Mouse (Mus musculus) CH12.LX (cell line): ENCODE results near the gene Unc119b. TPM values are rescaled to one million over a fixed set of nuclear protein-coding genes. Genes with fewer than 3 reads are reported as not detected.
A peak's percentile ranks its signal among the peaks of the same experiment; 100 is the strongest.

Source experiments
- DNase-seq: peaks from one replicate; pipeline ENCODE4 v3.0.0-alpha.2; 2013; ENCODE audit errors: extremely low read depth
- H3K27ac ChIP-seq: 2 replicates; pipeline ENCODE4 v1.5.1; 2012; ENCODE audit warnings: low read depth, mild to moderate bottlenecking, control low read depth, moderate library complexity; ENCODE audit not compliant: insufficient read depth
- H3K27me3 ChIP-seq: replicated peaks from 2 replicates; pipeline ENCODE3; 2012; ENCODE audit warnings: inconsistent platforms
- H3K36me3 ChIP-seq, 2 experiments: replicated peaks in 1 of 2; 2 replicates each; pipeline versions ENCODE3 to v1.6.1; 2012; ENCODE audit warnings: inconsistent platforms in 1 of 2, low read length in 1 of 2, mild to moderate bottlenecking in 1 of 2, mixed read lengths in 1 of 2, moderate library complexity in 1 of 2; ENCODE audit not compliant: control insufficient read depth in 1 of 2, insufficient read depth in 1 of 2
- H3K4me1 ChIP-seq, 2 experiments: 2 replicates each; pipeline ENCODE4 v1.6.1; 2012; ENCODE audit warnings: inconsistent platforms in 1 of 2, moderate library complexity in 1 of 2; ENCODE audit not compliant: insufficient read depth in 2 of 2, control insufficient read depth in 1 of 2
- H3K4me2 ChIP-seq: 2 replicates; pipeline ENCODE4 v1.6.1; 2012; ENCODE audit warnings: low read depth, mild to moderate bottlenecking, control low read depth; ENCODE audit not compliant: poor library complexity, insufficient read depth, severe bottlenecking
- H3K4me3 ChIP-seq, 3 experiments: fragments of 150-350 bp in 1 of 3; sonication (generic) in 1 of 3; replicated peaks in 1 of 3; 2 replicates each; pipeline versions ENCODE3 to v1.5.1; 2011 to 2012; ENCODE audit warnings: low read depth in 2 of 3, low read length in 2 of 3, mild to moderate bottlenecking in 2 of 3, moderate library complexity in 2 of 3, control low read depth in 1 of 3, improper control_type of control experiment in 1 of 3, inconsistent platforms in 1 of 3, mixed read lengths in 1 of 3; ENCODE audit not compliant: poor library complexity in 1 of 3
- H3K79me2 ChIP-seq: replicated peaks from 2 replicates; pipeline ENCODE4 v1.6.1; 2012; ENCODE audit warnings: mild to moderate bottlenecking, moderate library complexity; ENCODE audit not compliant: control insufficient read depth, poor library complexity, insufficient read depth, severe bottlenecking; ENCODE audit errors: extremely low read depth
- H3K9ac ChIP-seq: 2 replicates; pipeline ENCODE4 v1.6.1; 2012; ENCODE audit warnings: low read depth, mild to moderate bottlenecking, control low read depth, moderate library complexity; ENCODE audit not compliant: insufficient read depth
- H3K9me3 ChIP-seq: replicated peaks from 2 replicates; pipeline ENCODE3; 2012; ENCODE audit warnings: low read length, inconsistent platforms, mixed read lengths
- BHLHE40 ChIP-seq: IDR thresholded peaks from 2 replicates; pipeline ENCODE4 v1.6.1; 2011; ENCODE audit warnings: mild to moderate bottlenecking, low read depth, low read length, improper control_type of control experiment
- CHD2 ChIP-seq: IDR thresholded peaks from 2 replicates; pipeline ENCODE4 v1.6.1; 2011; ENCODE audit warnings: low read length, improper control_type of control experiment
- CTCF ChIP-seq, 2 experiments: IDR thresholded peaks in 1 of 2; conservative IDR thresholded peaks in 1 of 2; 2 replicates each; pipeline ENCODE4 v1.5.1; 2011 to 2012; ENCODE audit warnings: low read depth in 2 of 2, low read length in 2 of 2, improper control_type of control experiment in 1 of 2, inconsistent platforms in 1 of 2, mild to moderate bottlenecking in 1 of 2, moderate library complexity in 1 of 2
- EP300 ChIP-seq: IDR thresholded peaks from 2 replicates; pipeline ENCODE4 v1.6.1; 2011; ENCODE audit warnings: low read length, improper control_type of control experiment
- ETS1 ChIP-seq: conservative IDR thresholded peaks from 2 replicates; pipeline ENCODE4 v1.6.1; 2012; ENCODE audit warnings: low read depth, mild to moderate bottlenecking, inconsistent platforms, low read length, improper control_type of control experiment, moderate library complexity
- HCFC1 ChIP-seq: IDR thresholded peaks from 2 replicates; pipeline ENCODE4 v1.6.1; 2012; ENCODE audit warnings: low read depth, mild to moderate bottlenecking, inconsistent platforms, low read length, improper control_type of control experiment
- IRF4 ChIP-seq: IDR thresholded peaks from 2 replicates; pipeline ENCODE4 v1.6.1; 2014; ENCODE audit warnings: low read depth, mild to moderate bottlenecking, inconsistent platforms, low read length, improper control_type of control experiment
- JUN ChIP-seq: IDR thresholded peaks from 2 replicates; pipeline ENCODE4 v1.6.1; 2011; ENCODE audit warnings: low read depth, mild to moderate bottlenecking, low read length, improper control_type of control experiment, moderate library complexity; ENCODE audit not compliant: insufficient read depth
- JUND ChIP-seq: conservative IDR thresholded peaks from 2 replicates; pipeline ENCODE4 v1.6.1; 2011; ENCODE audit warnings: low read depth, low read length, improper control_type of control experiment
- MAFK ChIP-seq: IDR thresholded peaks from 2 replicates; pipeline ENCODE4 v1.6.1; 2011; ENCODE audit warnings: low read length, improper control_type of control experiment; ENCODE audit not compliant: insufficient replicate concordance
- MAZ ChIP-seq: IDR thresholded peaks from 2 replicates; pipeline ENCODE4 v1.6.1; 2012; ENCODE audit warnings: low read depth, mild to moderate bottlenecking, inconsistent platforms, low read length, improper control_type of control experiment, moderate library complexity
- MEF2A ChIP-seq: IDR thresholded peaks from 2 replicates; pipeline ENCODE4 v1.6.1; 2014; ENCODE audit warnings: low read depth, mild to moderate bottlenecking, inconsistent platforms, low read length, improper control_type of control experiment, borderline replicate concordance
- MXI1 ChIP-seq: IDR thresholded peaks from 2 replicates; pipeline ENCODE4 v1.6.1; 2011; ENCODE audit warnings: mild to moderate bottlenecking, low read depth, low read length, improper control_type of control experiment
- MYC ChIP-seq: IDR thresholded peaks from 2 replicates; pipeline ENCODE4 v1.6.1; 2011; ENCODE audit warnings: low read depth, mild to moderate bottlenecking, improper control_type of control experiment, low read length
- PAX5 ChIP-seq: IDR thresholded peaks from 2 replicates; pipeline ENCODE4 v1.6.1; 2012; ENCODE audit warnings: low read length, inconsistent platforms, mixed read lengths
- RCOR1 ChIP-seq: conservative IDR thresholded peaks from 2 replicates; pipeline ENCODE4 v1.6.1; 2012; ENCODE audit warnings: low read depth, mild to moderate bottlenecking, inconsistent platforms, low read length, improper control_type of control experiment
- SIN3A ChIP-seq: IDR thresholded peaks from 2 replicates; pipeline ENCODE4 v1.6.1; 2012; ENCODE audit warnings: low read length, improper control_type of control experiment, inconsistent platforms
- SMC3 ChIP-seq: IDR thresholded peaks from 2 replicates; pipeline ENCODE4 v1.6.1; 2011; ENCODE audit warnings: low read depth, low read length, improper control_type of control experiment
- TCF12 ChIP-seq: IDR thresholded peaks from 2 replicates; pipeline ENCODE4 v1.6.1; 2014; ENCODE audit warnings: low read depth, mild to moderate bottlenecking, inconsistent platforms, low read length, improper control_type of control experiment
- UBTF ChIP-seq: IDR thresholded peaks from 2 replicates; pipeline ENCODE4 v1.6.1; 2012; ENCODE audit warnings: low read depth, mild to moderate bottlenecking, inconsistent platforms, low read length, improper control_type of control experiment, moderate library complexity
- USF2 ChIP-seq: conservative IDR thresholded peaks from 2 replicates; pipeline ENCODE4 v1.6.1; 2011; ENCODE audit warnings: low read depth, low read length, improper control_type of control experiment
- ZC3H11A ChIP-seq: IDR thresholded peaks from 2 replicates; pipeline ENCODE4 v1.6.1; 2012; ENCODE audit warnings: low read depth, mild to moderate bottlenecking, inconsistent platforms, low read length, improper control_type of control experiment
- ZKSCAN1 ChIP-seq: IDR thresholded peaks from 2 replicates; pipeline ENCODE4 v1.6.1; 2012; ENCODE audit warnings: low read depth, inconsistent platforms, low read length, improper control_type of control experiment, borderline replicate concordance
- dilution Hi-C: fragments of 300-500 bp; cut with MboI; formaldehyde crosslinking; loops from 2 replicates; pipeline ENCODE4 v1.14.3; 2020; ENCODE audit warnings: low sequenced_read_pairs; ENCODE audit not compliant: extremely low pct_unique_long_range_greater_than_20kb, extremely low pct_ligation_motif_present
- in situ Hi-C: fragments of 300-500 bp; cut with MboI; formaldehyde crosslinking; loops from 3 replicates; pipeline ENCODE4 v1.14.3; 2019; ENCODE audit warnings: low sequenced_read_pairs, low pct_ligation_motif_present, low pct_unique_long_range_greater_than_20kb, mixed read lengths
- polyA plus RNA-seq: library from polyadenylated mRNA; unstranded; fragments of >175 nt; gene quantifications from 2 replicates; pipeline ENCODE4 v1.2.1, GENCODE M21; 2012; ENCODE audit warnings: low read depth; ENCODE audit not compliant: insufficient read length
- total RNA-seq, 2 experiments: library from RNA; depleted of rRNA; stranded (reverse); fragments of 300-350 nt in 1 of 2; fragments of >200 nt in 1 of 2; gene quantifications; 2 replicates each; pipeline ENCODE4 v1.2.3; 2012 to 2014

Gene Unc119b
- total and polyA plus RNA-seq, 3 experiments, result 13.3 to 22.6 (median 18.4) TPM

- Histone ChIP-seq H3K9ac (no peak overlapping the region), H3K4me3 (no peak overlapping the region), H3K9me3 (peaks cover 3% of the 10 kb centered on the region), H3K4me2 (no peak overlapping the region), H3K79me2 (peaks cover 2% of the 10 kb centered on the region; the same call in 1 of the 2 replicates)
- TF ChIP-seq USF2 (no peak), IRF4 (no peak), JUND (no peak), ZC3H11A (no peak)
- TF ChIP-seq, all 38 proteins: peak for 0
- in situ Hi-C loops, result no loop called here
- Histone ChIP-seq H3K27me3 (peaks cover 8% of the 10 kb centered on the region), H3K4me1 (no peaks in the 10 kb centered on the region), H3K27ac (no peak overlapping the region), H3K36me3 (peaks cover 3 to 20% of the 10 kb centered on the region in 2 experiments)
- dilution Hi-C loops, result no loop called here
- DNase-seq, result no peak
Measured at GRCm38 (mm10) chr5:115139124-115139523, 4.3 kb upstream of the Unc119b start.

GRCm38 (mm10) chr5:115133358-115134066 is 1.3 kb downstream of the Unc119b start:
- Histone ChIP-seq H3K9me3 (peaks cover 3% of the 10 kb centered on the region), H3K9ac (peak overlapping the region; percentile 83), H3K79me2 (peaks cover 19% of the 10 kb centered on the region; the same call in 1 of the 2 replicates), H3K27ac (peak overlapping the region; percentile 79; the same call in 1 of the 2 replicates), H3K27me3 (peaks cover 8% of the 10 kb centered on the region), H3K4me3 (peak overlapping the region; percentile 78 to 90 (median 83)), H3K4me2 (peak overlapping the region; percentile 86), H3K4me1 (peaks cover 5 to 33% of the 10 kb centered on the region in 2 experiments), H3K36me3 (peaks cover 12 to 26% of the 10 kb centered on the region in 2 experiments)
- dilution Hi-C loops (no loop called here), in situ Hi-C loops (no loop called here)
- TF ChIP-seq TCF12 (peak; percentile 35; the same call in 1 of the 2 replicates), HCFC1 (no peak; the same call in 1 of the 2 replicates), MAFK (0 out of 2 replicates have a peak, but pooled peaks have one; percentile 43), PAX5 (no peak), JUN (no peak; the same call in 1 of the 2 replicates), CHD2 (peak; percentile 48; the same call in 1 of the 2 replicates), RCOR1 (0 out of 2 replicates have a peak, but pooled peaks have one; percentile 24), MYC (peak; percentile 69), MXI1 (peak; percentile 79), EP300 (peak; percentile 85), IRF4 (peak; percentile 92), UBTF (no peak), MAZ (no peak), JUND (peak; percentile 56; the same call in 1 of the 2 replicates), BHLHE40 (peak; percentile 48), ETS1 (peak; percentile 42; the same call in 1 of the 2 replicates), SIN3A (peak; percentile 81; the same call in 1 of the 2 replicates), MEF2A (peak; percentile 21; the same call in 1 of the 2 replicates), CTCF (conservative IDR thresholded peaks at IDR 0.05 in 1 of 2, IDR thresholded peaks at IDR 0.05 in 1 of 2; ENCODE audit: low read depth in 2 of 2, low read length in 2 of 2) (no peak), ZKSCAN1 (no peak), SMC3 (no peak)
- DNase-seq, result no peak
